Mouse (Mus musculus): ENCODE data around the gene Gm16429. TPM values are rescaled to one million over a fixed set of nuclear protein-coding genes. Genes with fewer than 3 reads are reported as not detected.
"Not testable (repeated sequence)": the region's sequence is repeated elsewhere in the genome, so short reads cannot be mapped to it uniquely, and the experiment has no call there.

Gene Gm16429
- polyA plus RNA-seq (2014; fragmentation: Nextera tagmentation; extraction: Ambion mirVana), result not detected in 2 replicates

DNA sequence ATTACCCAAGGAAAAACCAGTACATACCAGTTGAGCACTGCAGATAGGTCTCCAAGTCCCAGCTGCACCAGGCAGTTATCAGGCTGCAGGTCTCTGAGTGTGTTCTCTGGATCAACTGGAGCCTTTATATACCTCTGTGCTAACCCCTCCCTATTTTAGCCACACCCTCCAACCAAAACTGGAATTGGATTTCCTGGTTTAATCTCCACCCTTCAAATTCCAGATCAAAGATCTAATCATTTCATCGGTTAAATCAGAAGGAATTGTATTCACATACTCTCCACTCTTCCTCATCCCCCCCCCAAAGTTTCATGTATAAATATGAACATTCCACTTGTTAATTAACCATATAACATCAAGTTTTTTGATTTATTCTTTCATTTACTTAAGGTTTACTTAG lies at the start of gene Gm16429:
TSS of gene Gm16429 (minus strand) at position 101 of the 400 bp plus-strand sequence.
- no CpG with 5 or more reads among the region's 1 CpGs for WGBS
- not testable (repeated sequence) for H3K4me3 ChIP-seq (ENCODE audit: low read depth, low read length); ATAC-seq (ENCODE audit: insufficient number of reproducible peaks, low FRiP score, low TSS enrichment, low read depth); DNase-seq (ENCODE audit: low spot score); H3K4me1 ChIP-seq (ENCODE audit: control insufficient read depth, insufficient read depth, low read length); H3K9me3 ChIP-seq (ENCODE audit: control insufficient read depth, low read length); H3K9ac ChIP-seq (ENCODE audit: low read length); H3K36me3 ChIP-seq (ENCODE audit: control insufficient read depth, insufficient read depth, low read length); H3K27me3 ChIP-seq (ENCODE audit: control insufficient read depth, insufficient read depth, low read length); H3K27ac ChIP-seq (replicated peaks; ENCODE audit: low read depth, low read length); H3K4me2 ChIP-seq (ENCODE audit: low read depth, severe bottlenecking)

Other genes with a start within 250 kb of the Gm16429 start
- gene Gm7792, start 85.3 kb downstream of the Gm16429 start, polyA plus RNA-seq (2014; fragmentation: Nextera tagmentation; extraction: Ambion mirVana), result not detected in 2 replicates
- gene BC061212, start 141.5 kb upstream of the Gm16429 start, polyA plus RNA-seq (2014; fragmentation: Nextera tagmentation; extraction: Ambion mirVana), result not detected in 2 replicates
- not detected in 2 replicates for gene Gm6351, start 147.3 kb upstream of the Gm16429 start, polyA plus RNA-seq (2014; fragmentation: Nextera tagmentation; extraction: Ambion mirVana)

Data from limb, embryonic 11.5 days (tissue).